Mouse (Mus musculus) heart, embryonic 14.5 days (tissue): ENCODE data around the gene Slc6a12. TPM values are rescaled to one million over a fixed set of nuclear protein-coding genes. Genes with fewer than 3 reads are reported as not detected.
"Not testable (repeated sequence)": the region's sequence is repeated elsewhere in the genome, so short reads cannot be mapped to it uniquely, and the experiment has no call there.

Source experiments
- ATAC-seq: fragments of 200-750 bp; cut with Nextera tagmentation; 2 replicates; pipeline ENCODE4 v1.8.0; 2017; ENCODE audit warnings: low read depth, moderate TSS enrichment; ENCODE audit not compliant: insufficient number of reproducible peaks, insufficient read depth, low FRiP score
- H3K27ac ChIP-seq, 2 experiments: fragments of 200-500 bp in 1 of 2; fragments of 300-500 bp in 1 of 2; sonication (generic) in 1 of 2; replicated peaks in 1 of 2; 2 replicates each; pipeline ENCODE4 v1.5.1; 2012 to 2014; ENCODE audit warnings: low read depth in 2 of 2, low read length in 2 of 2, control low read depth in 1 of 2, mild to moderate bottlenecking in 1 of 2, mixed read lengths in 1 of 2; ENCODE audit not compliant: control insufficient read depth in 1 of 2, insufficient read depth in 1 of 2
- H3K27me3 ChIP-seq: fragments of 300-500 bp; sonication (generic); 2 replicates; pipeline ENCODE4 v1.6.1; 2014; ENCODE audit warnings: mild to moderate bottlenecking, low read length, control low read depth; ENCODE audit not compliant: control insufficient read depth, insufficient read depth
- H3K36me3 ChIP-seq: fragments of 300-500 bp; sonication (generic); 2 replicates; pipeline ENCODE4 v1.6.1; 2014; ENCODE audit warnings: mild to moderate bottlenecking, control low read depth, low read length, mixed read lengths; ENCODE audit not compliant: control insufficient read depth, insufficient read depth
- H3K4me1 ChIP-seq, 2 experiments: fragments of 200-500 bp in 1 of 2; fragments of 300-500 bp in 1 of 2; sonication (generic) in 1 of 2; 2 replicates each; pipeline ENCODE4 v1.6.1; 2012 to 2014; ENCODE audit warnings: low read length in 2 of 2, control low read depth in 1 of 2, mixed read lengths in 1 of 2; ENCODE audit not compliant: control insufficient read depth in 2 of 2, insufficient read depth in 2 of 2
- H3K4me2 ChIP-seq: fragments of 300-500 bp; sonication (generic); 2 replicates; pipeline ENCODE4 v1.6.1; 2014; ENCODE audit warnings: mild to moderate bottlenecking, low read length
- H3K4me3 ChIP-seq, 2 experiments: fragments of 200-500 bp in 1 of 2; fragments of 300-500 bp in 1 of 2; sonication (generic) in 1 of 2; 2 replicates each; pipeline ENCODE4 v1.5.1; 2012 to 2014; ENCODE audit warnings: low read length in 2 of 2, mild to moderate bottlenecking in 2 of 2, control low read depth in 1 of 2, low read depth in 1 of 2, moderate library complexity in 1 of 2; ENCODE audit not compliant: control insufficient read depth in 1 of 2, insufficient read depth in 1 of 2
- H3K9ac ChIP-seq: fragments of 300-500 bp; sonication (generic); 2 replicates; pipeline ENCODE4 v1.6.1; 2014; ENCODE audit warnings: mild to moderate bottlenecking, low read length
- H3K9me3 ChIP-seq: fragments of 300-500 bp; sonication (generic); 2 replicates; pipeline ENCODE4 v1.6.1; 2016; ENCODE audit warnings: low read length, control low read depth; ENCODE audit not compliant: control insufficient read depth
- WGBS: fragments of 180-500 bp; shearing (Covaris S2); extraction: QIAGEN DNeasy Blood & Tissue Kit; methylation state at CpG from one replicate; pipeline ENCODE4 v1.1.7; 2014; 5-methylcytosine and 5-hydroxymethylcytosine counted together
- polyA plus RNA-seq: library from polyadenylated mRNA; unstranded; fragments of >200 nt; fragmentation: Nextera tagmentation; extraction: Ambion mirVana; gene quantifications from 2 replicates; pipeline ENCODE4 v1.2.1, GENCODE M21; 2014

Slc6a12 gene
- polyA plus RNA-seq, 1 experiment from 2014 or later, result not detected

- ATAC-seq, H3K9me3 ChIP-seq, H3K4me3 ChIP-seq, H3K36me3 ChIP-seq, H3K4me2 ChIP-seq, H3K4me1 ChIP-seq, H3K27me3 ChIP-seq, H3K27ac ChIP-seq, H3K9ac ChIP-seq: not testable (repeated sequence)
- WGBS, result 11% methylated on average over 2 of the region's 2 CpGs
Observed at GRCm38 (mm10) chr6:121366537-121366936, 23.7 kb downstream of the Slc6a12 start.

- no peak overlapping the region for H3K4me3 ChIP-seq
- no peak for ATAC-seq
- H3K27ac ChIP-seq, result no peak overlapping the region
- no peaks in the 10 kb centered on the region for H3K36me3 ChIP-seq
- H3K4me1 ChIP-seq, result no peaks in the 10 kb centered on the region
- H3K9ac ChIP-seq, result no peak overlapping the region
- H3K9me3 ChIP-seq, result no peaks in the 10 kb centered on the region
- 37% methylated on average over 3 of the region's 3 CpGs for WGBS
- H3K4me2 ChIP-seq, result no peak overlapping the region
- H3K27me3 ChIP-seq, result no peaks in the 10 kb centered on the region
Observed at GRCm38 (mm10) chr6:121367099-121367498, 24.2 kb downstream of the Slc6a12 start.

- H3K27ac ChIP-seq, result no peak overlapping the region
- no peak overlapping the region for H3K4me2 ChIP-seq
- no peaks in the 10 kb centered on the region for H3K27me3 ChIP-seq
- H3K9me3 ChIP-seq, result no peaks in the 10 kb centered on the region
- no peak for ATAC-seq
- WGBS, result 74% methylated on average over 10 of the region's 10 CpGs
- H3K36me3 ChIP-seq, result no peaks in the 10 kb centered on the region
- no peak overlapping the region for H3K9ac ChIP-seq
- no peak overlapping the region for H3K4me3 ChIP-seq
- H3K4me1 ChIP-seq, result no peaks in the 10 kb centered on the region
Observed at GRCm38 (mm10) chr6:121371197-121371980, 28.5 kb downstream of the Slc6a12 start.

DNA sequence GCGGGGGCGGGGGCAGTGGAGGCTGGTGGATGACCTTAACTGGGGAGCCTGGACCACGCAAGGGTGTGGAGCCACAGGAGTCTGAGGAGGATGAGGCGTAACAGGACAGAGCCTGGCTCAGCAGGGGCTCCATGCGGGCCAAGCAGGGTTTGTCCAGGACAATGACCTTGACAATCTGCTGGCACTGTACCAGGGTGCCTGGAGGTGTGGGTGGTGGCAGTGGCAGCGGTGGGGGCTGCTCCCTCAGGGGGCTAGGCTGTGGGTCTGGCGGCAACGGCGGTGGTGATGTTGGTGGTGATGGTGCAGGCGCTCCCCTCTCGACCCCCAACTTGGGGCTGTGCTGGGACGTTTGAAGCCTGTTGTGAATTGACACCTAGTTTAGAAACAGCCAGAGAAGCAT lies 33.3 kb downstream of the Slc6a12 start:
- Histone ChIP-seq H3K4me3 (no peak overlapping the region), H3K36me3 (no peaks in the 10 kb centered on the region), H3K27me3 (peaks cover 7% of the 10 kb centered on the region; the same call in 1 of the 2 replicates), H3K9ac (no peak overlapping the region), H3K27ac (no peak overlapping the region), H3K4me1 (no peaks in the 10 kb centered on the region), H3K9me3 (no peaks in the 10 kb centered on the region), H3K4me2 (no peak overlapping the region)
- 59% methylated on average over 12 of the region's 12 CpGs for WGBS
- ATAC-seq, result no peak

DNA sequence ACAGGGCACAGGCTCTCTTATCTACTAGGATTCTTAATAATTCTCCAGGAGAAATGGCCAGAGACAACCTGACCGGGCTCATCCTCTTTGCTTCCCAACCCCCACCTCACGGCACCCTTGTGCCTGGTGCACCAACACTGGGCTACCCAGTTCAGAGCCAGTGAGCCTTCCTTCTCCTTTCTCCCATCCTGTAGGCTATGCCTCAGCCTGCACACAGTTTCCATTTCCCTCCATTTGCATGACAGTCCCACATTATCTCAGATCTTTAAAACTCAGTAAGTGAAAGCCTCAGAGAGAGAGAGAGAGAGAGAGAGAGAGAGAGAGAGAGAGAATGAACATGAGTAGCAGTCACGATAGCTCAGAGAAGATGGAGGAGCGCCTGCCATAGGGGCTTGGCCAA lies 35.4 kb downstream of the Slc6a12 start:
- H3K4me3 ChIP-seq, result no peak overlapping the region
- peaks cover 17% of the 10 kb centered on the region for H3K27me3 ChIP-seq
- ATAC-seq, result no peak

GRCm38 (mm10) chr6:121380576-121380975 lies 37.7 kb downstream of the Slc6a12 start:
- Histone ChIP-seq H3K9ac (no peak overlapping the region), H3K27ac (no peak overlapping the region), H3K4me1 (no peaks in the 10 kb centered on the region), H3K4me2 (no peak overlapping the region), H3K27me3 (peaks cover 17% of the 10 kb centered on the region), H3K9me3 (no peaks in the 10 kb centered on the region), H3K36me3 (no peaks in the 10 kb centered on the region), H3K4me3 (no peak overlapping the region)
- no peak for ATAC-seq
- WGBS, result 74% methylated on average over 8 of the region's 8 CpGs

More for the DNA sequence above, 35.4 kb downstream of the Slc6a12 start:
- no peak overlapping the region for H3K9ac ChIP-seq
- H3K4me2 ChIP-seq, result no peak overlapping the region
- WGBS, result 50% methylated on average over 4 of the region's 4 CpGs
- H3K27ac ChIP-seq, result no peak overlapping the region
- no peaks in the 10 kb centered on the region for H3K9me3 ChIP-seq
- no peaks in the 10 kb centered on the region for H3K4me1 ChIP-seq
- H3K36me3 ChIP-seq, result no peaks in the 10 kb centered on the region

DNA sequence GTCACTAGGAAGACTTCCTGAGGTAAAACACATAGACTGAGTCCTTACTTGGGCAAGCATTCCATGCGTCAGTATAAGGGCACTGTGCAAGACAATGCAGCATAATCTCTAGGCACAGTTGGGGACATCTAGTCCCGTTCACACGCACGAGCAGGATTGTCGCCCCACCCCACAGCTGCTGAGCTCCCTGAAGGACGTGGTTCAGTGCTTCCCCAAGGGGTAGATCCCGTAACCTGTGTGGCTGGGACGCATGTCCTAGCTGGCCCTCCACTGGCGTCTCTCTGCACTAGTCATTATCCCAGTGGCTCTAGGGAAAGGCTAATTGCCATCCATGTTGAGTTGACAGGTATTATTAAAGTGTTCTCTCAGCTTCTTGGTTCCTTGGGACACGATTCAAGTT lies 39.2 kb downstream of the Slc6a12 start:
- Histone ChIP-seq H3K27me3 (peaks cover 22% of the 10 kb centered on the region), H3K9ac (no peak overlapping the region)
- no peak for ATAC-seq

DNA sequence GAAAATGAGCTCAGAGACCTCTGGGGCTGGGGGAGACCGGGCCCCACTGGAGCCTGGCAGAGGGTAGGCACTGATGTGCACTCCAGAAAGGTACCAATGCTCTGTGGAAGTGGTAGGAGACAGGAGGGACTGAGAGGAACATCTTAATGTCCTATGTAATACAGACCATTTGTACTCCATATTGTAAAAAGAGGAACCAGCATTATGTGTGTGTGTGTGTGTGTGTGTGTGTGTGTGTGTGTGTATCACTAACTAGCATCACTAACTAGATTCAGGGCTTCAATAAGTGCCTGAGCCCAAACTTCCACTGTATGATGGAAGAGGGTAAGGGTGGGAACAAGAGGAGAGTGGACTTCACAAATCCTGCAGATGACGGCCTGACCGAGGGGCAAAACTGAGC lies 42.5 kb downstream of the Slc6a12 start:
- Histone ChIP-seq H3K27ac (no peak overlapping the region), H3K4me3 (no peak overlapping the region), H3K27me3 (peaks cover 15% of the 10 kb centered on the region), H3K9me3 (no peaks in the 10 kb centered on the region), H3K4me2 (no peak overlapping the region), H3K36me3 (no peaks in the 10 kb centered on the region), H3K4me1 (no peaks in the 10 kb centered on the region), H3K9ac (no peak overlapping the region)
- no peak for ATAC-seq
- WGBS, result 77% methylated on average over 3 of the region's 3 CpGs

More for the DNA sequence above, 39.2 kb downstream of the Slc6a12 start:
- no peaks in the 10 kb centered on the region for H3K36me3 ChIP-seq
- 63% methylated on average over 10 of the region's 10 CpGs for WGBS
- no peak overlapping the region for H3K4me2 ChIP-seq
- H3K4me3 ChIP-seq, result no peak overlapping the region
- no peaks in the 10 kb centered on the region for H3K9me3 ChIP-seq
- no peaks in the 10 kb centered on the region for H3K4me1 ChIP-seq
- no peak overlapping the region for H3K27ac ChIP-seq
